Mouse (Mus musculus) embryonic facial prominence, embryonic 13.5 days (tissue): Measurements from ENCODE around the gene Tmem11. TPM values are rescaled to one million over a fixed set of nuclear protein-coding genes. Genes with fewer than 3 reads are reported as not detected.
"Not testable (repeated sequence)": the region's sequence is repeated elsewhere in the genome, so short reads cannot be mapped to it uniquely, and the experiment has no call there.

ENCODE experiments used
- ATAC-seq: fragments of 200-750 bp; cut with Nextera tagmentation; 2 replicates; pipeline ENCODE4 v1.8.0; 2017; ENCODE audit warnings: low read depth; ENCODE audit not compliant: insufficient number of reproducible peaks, insufficient read depth, low FRiP score, low TSS enrichment
- H3K27ac ChIP-seq: fragments of 300-500 bp; sonication (generic); 2 replicates; pipeline ENCODE4 v1.5.1; 2015; ENCODE audit warnings: moderate library complexity, mild to moderate bottlenecking, inconsistent platforms
- H3K27me3 ChIP-seq: fragments of 300-500 bp; sonication (generic); 2 replicates; pipeline ENCODE4 v1.6.1; 2015; ENCODE audit warnings: mild to moderate bottlenecking, inconsistent platforms
- H3K36me3 ChIP-seq: fragments of 300-500 bp; sonication (generic); 2 replicates; pipeline ENCODE4 v1.6.1; 2015; ENCODE audit warnings: mild to moderate bottlenecking, inconsistent platforms
- H3K4me1 ChIP-seq: fragments of 300-500 bp; sonication (generic); 2 replicates; pipeline ENCODE4 v1.6.1; 2015; ENCODE audit warnings: inconsistent platforms
- H3K4me2 ChIP-seq: fragments of 300-500 bp; sonication (generic); 2 replicates; pipeline ENCODE4 v1.6.1; 2015; ENCODE audit warnings: moderate library complexity, mild to moderate bottlenecking, inconsistent platforms
- H3K4me3 ChIP-seq: fragments of 300-500 bp; sonication (generic); 2 replicates; pipeline ENCODE4 v1.5.1; 2015; ENCODE audit warnings: mild to moderate bottlenecking, inconsistent platforms
- H3K9ac ChIP-seq: fragments of 300-500 bp; sonication (generic); 2 replicates; pipeline ENCODE4 v1.6.1; 2015; ENCODE audit warnings: mild to moderate bottlenecking, inconsistent platforms
- H3K9me3 ChIP-seq: fragments of 300-500 bp; sonication (generic); 2 replicates; pipeline ENCODE4 v1.6.1; 2016; ENCODE audit warnings: inconsistent platforms
- WGBS: fragments of 180-500 bp; shearing (Covaris S2); methylation state at CpG from one replicate; pipeline ENCODE4 v1.1.7; 2015; ENCODE audit warnings: mixed read lengths; 5-methylcytosine and 5-hydroxymethylcytosine counted together
- polyA plus RNA-seq: library from polyadenylated mRNA; unstranded; fragments of >200 nt; fragmentation: Nextera tagmentation; extraction: Ambion mirVana; gene quantifications from 2 replicates; pipeline ENCODE4 v1.2.1, GENCODE M21; 2015

Gene Tmem11
- polyA plus RNA-seq, 1 experiment from 2014 or later, result 61.9 TPM

DNA sequence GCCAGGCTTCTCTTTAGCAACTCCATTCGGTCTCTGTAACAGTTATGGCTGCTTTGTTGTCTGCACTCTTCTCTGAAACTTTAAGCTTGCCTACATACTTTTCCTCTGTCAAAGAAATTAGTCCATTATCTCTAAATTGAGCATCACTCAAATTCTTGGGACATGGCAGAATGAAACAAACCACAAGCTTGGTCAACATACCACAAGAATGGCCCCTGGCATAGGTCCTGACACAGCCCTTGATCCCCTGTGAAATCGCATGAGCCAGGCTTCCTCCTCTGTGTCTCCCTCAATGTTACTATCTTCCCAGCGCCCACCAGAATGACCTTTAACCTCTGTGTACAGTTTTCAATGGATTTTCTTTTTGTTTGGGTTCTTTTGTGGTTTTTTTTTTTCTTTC, 3.3 kb upstream of the Tmem11 start:
- H3K36me3 ChIP-seq, result no peaks in the 10 kb centered on the region
- peaks cover 12% of the 10 kb centered on the region for H3K4me1 ChIP-seq
- no peak overlapping the region for H3K4me3 ChIP-seq
- WGBS, result 72% methylated on average over 3 of the region's 3 CpGs
- H3K27ac ChIP-seq, result no peak overlapping the region
- H3K9me3 ChIP-seq, result no peaks in the 10 kb centered on the region
- no peak for ATAC-seq
- H3K4me2 ChIP-seq, result no peak overlapping the region
- no peak overlapping the region for H3K9ac ChIP-seq
- no peaks in the 10 kb centered on the region for H3K27me3 ChIP-seq

DNA sequence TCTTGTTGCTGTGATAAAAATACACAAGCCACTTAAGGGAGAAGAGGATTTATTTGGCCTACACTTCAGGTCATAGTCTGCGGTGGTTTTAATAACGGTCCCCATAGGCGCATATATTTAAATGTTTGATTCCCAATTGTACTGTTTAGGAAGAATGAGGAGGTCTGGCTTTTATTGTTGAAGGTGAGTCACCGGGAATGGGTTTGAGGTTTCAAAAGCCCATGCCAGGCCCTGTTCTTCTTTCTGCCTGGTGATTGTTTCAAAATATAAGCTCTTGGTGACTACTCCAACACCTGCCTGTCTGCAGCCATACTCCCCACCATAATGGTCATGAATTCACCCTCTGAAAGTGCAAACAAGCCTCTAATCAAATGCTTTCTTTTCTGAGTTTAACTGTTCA, 1.5 kb upstream of the Tmem11 start:
- no peak overlapping the region for H3K4me3 ChIP-seq
- no peak overlapping the region for H3K4me2 ChIP-seq
- H3K4me1 ChIP-seq, result peaks cover 30% of the 10 kb centered on the region
- WGBS, result 90% methylated on average over 4 of the region's 4 CpGs
- H3K27ac ChIP-seq, result no peak overlapping the region
- H3K9ac ChIP-seq, result no peak overlapping the region
- H3K27me3 ChIP-seq, result no peaks in the 10 kb centered on the region
- ATAC-seq, result no peak
- no peaks in the 10 kb centered on the region for H3K9me3 ChIP-seq
- H3K36me3 ChIP-seq, result no peaks in the 10 kb centered on the region

DNA sequence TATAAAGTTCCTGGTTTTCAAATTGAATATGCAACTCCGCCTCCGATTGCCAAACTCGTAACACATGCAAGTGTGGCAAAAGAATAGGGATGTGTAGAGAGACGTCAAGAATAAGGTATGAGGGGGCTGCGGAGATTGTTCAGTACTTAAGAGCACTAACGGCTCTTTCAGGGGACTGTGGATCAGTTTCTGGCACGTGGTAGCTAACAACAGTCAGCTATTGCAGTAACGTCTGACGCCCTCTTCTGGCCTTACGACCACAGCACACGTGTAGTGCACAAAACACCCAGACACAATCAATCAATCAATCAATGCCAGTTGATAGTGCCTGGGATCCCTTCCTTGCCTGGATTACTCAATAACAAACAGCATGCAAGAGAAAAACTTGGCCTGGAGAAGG, 351 bp upstream of the Tmem11 start:
- WGBS, result 2% methylated on average over 11 of the region's 11 CpGs
- Histone ChIP-seq H3K4me3 (peak overlapping the region; percentile 100), H3K4me1 (peaks cover 42% of the 10 kb centered on the region), H3K36me3 (peaks cover 5% of the 10 kb centered on the region; the same call in 1 of the 2 replicates), H3K9ac (peak overlapping the region; percentile 94), H3K4me2 (peak overlapping the region; percentile 72), H3K27me3 (no peaks in the 10 kb centered on the region), H3K9me3 (no peaks in the 10 kb centered on the region), H3K27ac (peak overlapping the region; percentile 97)
- ATAC-seq, result no peak

DNA sequence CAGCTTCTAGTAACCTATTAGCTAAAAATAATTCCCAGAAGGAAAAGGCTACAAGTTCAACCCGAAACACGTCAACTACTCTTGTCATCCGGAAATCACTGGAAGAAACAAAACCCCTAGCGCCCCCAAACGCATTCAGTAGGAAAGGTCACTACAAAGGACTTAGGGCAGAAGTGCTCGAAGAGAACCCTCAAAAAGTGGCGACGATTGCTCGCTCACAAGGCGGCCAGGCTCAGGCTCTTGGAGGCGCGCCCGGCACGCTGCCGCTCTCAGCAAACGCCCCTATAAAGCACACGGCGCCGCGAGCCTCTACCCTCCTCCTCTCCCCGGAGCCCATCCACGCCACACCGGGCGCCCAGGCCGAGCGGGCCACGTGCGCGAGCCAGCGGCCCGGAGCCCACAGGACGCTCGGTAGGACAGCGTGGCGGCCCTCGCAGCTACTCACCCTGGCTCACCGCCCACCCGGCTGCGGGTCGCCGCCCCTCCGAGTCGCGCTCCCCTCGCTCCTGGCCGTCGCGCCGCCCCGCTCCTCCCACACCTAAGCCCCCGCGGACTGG, 938 bp downstream of the Tmem11 start:
- H3K4me3 ChIP-seq, result peak overlapping the region; percentile 100
- under 1% methylated on average over 50 of the region's 52 CpGs for WGBS
- peak overlapping the region; percentile 72 for H3K4me2 ChIP-seq
- peaks cover 49% of the 10 kb centered on the region for H3K4me1 ChIP-seq
- no peaks in the 10 kb centered on the region for H3K27me3 ChIP-seq
- ATAC-seq, result peak; percentile 74
- peaks cover 8% of the 10 kb centered on the region; the same call in 1 of the 2 replicates for H3K36me3 ChIP-seq
- no peaks in the 10 kb centered on the region for H3K9me3 ChIP-seq
- peak overlapping the region; percentile 97 for H3K27ac ChIP-seq
- H3K9ac ChIP-seq, result peak overlapping the region; percentile 94

DNA sequence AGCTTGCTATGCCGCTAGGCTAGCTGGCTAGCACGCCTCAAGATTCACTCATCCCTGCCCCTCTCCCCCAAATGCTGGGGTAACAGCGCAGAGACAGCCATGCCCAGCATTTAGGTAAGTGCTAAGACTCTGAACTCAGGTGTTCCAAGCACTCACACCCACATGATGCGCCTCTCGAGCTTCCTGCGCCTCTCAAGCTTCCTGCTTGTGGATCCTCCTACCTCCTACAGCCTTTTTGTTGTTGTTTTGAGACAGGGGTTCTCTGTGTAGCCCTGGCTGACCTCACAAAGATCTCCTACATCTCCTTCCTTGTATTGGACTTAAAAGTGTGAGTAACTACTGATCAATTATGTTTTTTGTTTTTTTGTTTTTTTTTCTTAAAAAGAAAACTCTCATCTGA, 6.0 kb downstream of the Tmem11 start:
- no peak overlapping the region for H3K9ac ChIP-seq
- no peak overlapping the region for H3K4me3 ChIP-seq
- H3K4me2 ChIP-seq, result no peak overlapping the region
- no peaks in the 10 kb centered on the region for H3K9me3 ChIP-seq
- ATAC-seq, result no peak
- peaks cover 46% of the 10 kb centered on the region for H3K4me1 ChIP-seq
- no peak overlapping the region; the same call in none of the 2 replicates for H3K27ac ChIP-seq
- peaks cover 16% of the 10 kb centered on the region for H3K36me3 ChIP-seq
- 81% methylated on average over 6 of the region's 6 CpGs for WGBS
- H3K27me3 ChIP-seq, result no peaks in the 10 kb centered on the region

DNA sequence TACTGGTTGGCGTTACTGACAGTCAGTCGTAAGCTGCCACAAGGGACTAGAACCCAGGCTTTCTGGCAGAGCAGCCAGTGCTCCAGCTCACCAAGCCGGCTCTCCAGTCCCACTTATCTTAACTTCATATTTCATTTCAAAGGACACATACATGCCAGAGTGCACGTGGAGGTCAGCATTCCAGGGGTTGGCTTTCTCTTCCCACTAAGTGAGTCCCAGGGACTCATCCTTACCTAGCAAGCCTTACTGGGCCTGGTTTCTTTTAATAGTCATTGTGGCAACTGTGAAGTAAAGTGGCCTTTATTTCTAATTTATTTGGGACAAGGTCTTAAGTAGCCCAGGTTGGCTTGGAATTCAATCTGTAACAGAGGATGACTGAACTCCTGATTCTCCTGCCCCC, 7.7 kb downstream of the Tmem11 start:
- ATAC-seq, result no peak
- H3K4me1 ChIP-seq, result peaks cover 40% of the 10 kb centered on the region
- no peak overlapping the region for H3K9ac ChIP-seq
- H3K27ac ChIP-seq, result no peak overlapping the region
- H3K9me3 ChIP-seq, result no peaks in the 10 kb centered on the region
- no peaks in the 10 kb centered on the region for H3K27me3 ChIP-seq
- peaks cover 21% of the 10 kb centered on the region for H3K36me3 ChIP-seq
- no peak overlapping the region for H3K4me3 ChIP-seq
- WGBS, result 80% methylated on average over 4 of the region's 4 CpGs
- no peak overlapping the region for H3K4me2 ChIP-seq

DNA sequence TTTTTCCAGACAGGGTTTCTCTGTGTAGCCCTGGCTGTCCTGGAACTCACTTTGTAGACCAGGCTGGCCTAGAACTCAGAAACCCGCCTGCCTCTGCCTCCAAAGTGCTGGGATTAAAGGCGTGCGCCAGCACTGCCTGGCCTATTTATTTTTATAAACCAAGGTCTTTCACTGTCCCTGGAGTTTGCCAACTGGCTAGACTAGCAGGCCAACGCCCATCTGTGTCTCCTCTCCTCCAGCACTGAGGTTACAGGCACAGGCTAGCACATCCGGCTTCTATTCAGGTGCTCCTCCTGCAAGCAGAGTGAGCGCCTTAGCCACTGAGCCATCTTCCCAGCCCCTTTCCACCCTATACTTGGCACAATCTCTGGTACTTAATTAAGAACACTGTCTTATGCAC, 9.6 kb downstream of the Tmem11 start:
- not testable (repeated sequence) for ATAC-seq
- H3K4me1 ChIP-seq, result peaks cover 21% of the 10 kb centered on the region

DNA sequence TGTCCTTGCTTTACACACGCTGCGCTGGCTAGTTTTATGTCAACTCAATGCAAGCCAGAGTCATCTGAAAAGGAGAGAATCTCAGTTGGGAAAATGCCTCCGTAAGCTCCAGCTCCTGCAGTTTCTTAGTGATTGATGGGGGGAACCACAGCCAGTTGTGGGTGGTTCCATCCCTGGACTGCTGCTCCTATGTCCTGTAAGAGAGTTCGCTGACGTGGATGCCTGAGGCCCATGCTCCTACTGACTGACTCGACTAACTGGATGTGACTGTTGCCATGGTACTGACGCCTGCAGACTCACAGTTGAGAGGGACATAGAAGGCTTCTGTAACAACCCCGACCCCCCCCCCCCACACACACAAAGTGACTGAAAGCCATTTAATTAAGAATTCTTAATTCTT, 11.2 kb downstream of the Tmem11 start:
- Histone ChIP-seq H3K36me3 (peaks cover 36% of the 10 kb centered on the region), H3K27ac (no peak overlapping the region), H3K9me3 (no peaks in the 10 kb centered on the region), H3K4me3 (no peak overlapping the region), H3K4me2 (no peak overlapping the region), H3K9ac (no peak overlapping the region), H3K27me3 (no peaks in the 10 kb centered on the region), H3K4me1 (peaks cover 11% of the 10 kb centered on the region; the same call in 1 of the 2 replicates)
- no peak for ATAC-seq
- 68% methylated on average over 8 of the region's 8 CpGs for WGBS

More for the DNA sequence above, 9.6 kb downstream of the Tmem11 start:
- not testable (repeated sequence) for H3K9me3 ChIP-seq, H3K9ac ChIP-seq, H3K4me3 ChIP-seq, H3K4me2 ChIP-seq, H3K27me3 ChIP-seq, H3K27ac ChIP-seq
- peaks cover 25% of the 10 kb centered on the region for H3K36me3 ChIP-seq
- 97% methylated on average over 6 of the region's 6 CpGs for WGBS

DNA sequence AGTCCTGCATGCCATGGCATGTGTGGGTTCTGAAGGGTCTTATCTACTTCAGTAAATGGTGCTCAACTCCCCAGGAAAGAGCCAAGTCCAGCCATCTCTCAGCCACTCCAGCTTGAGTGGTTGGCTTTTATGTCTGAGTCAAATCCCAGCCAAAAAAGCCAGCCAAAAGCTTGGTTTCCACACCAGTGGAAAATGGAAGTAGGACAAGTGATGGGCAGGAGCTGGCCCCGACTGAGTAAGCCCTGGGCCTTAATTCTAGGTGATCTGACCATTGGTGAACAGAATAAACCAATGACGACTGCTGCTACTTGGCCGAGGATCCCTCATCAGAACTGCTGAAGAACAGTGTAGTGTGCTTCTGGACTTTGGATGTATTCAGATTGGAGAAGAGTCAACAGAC, 11.6 kb downstream of the Tmem11 start:
- ATAC-seq, result no peak
- Histone ChIP-seq H3K27me3 (no peaks in the 10 kb centered on the region), H3K4me2 (no peak overlapping the region), H3K27ac (no peak overlapping the region), H3K36me3 (peaks cover 36% of the 10 kb centered on the region), H3K4me3 (no peak overlapping the region), H3K4me1 (peaks cover 8% of the 10 kb centered on the region; the same call in 1 of the 2 replicates), H3K9ac (no peak overlapping the region), H3K9me3 (no peaks in the 10 kb centered on the region)
- 86% methylated on average over 3 of the region's 3 CpGs for WGBS

DNA sequence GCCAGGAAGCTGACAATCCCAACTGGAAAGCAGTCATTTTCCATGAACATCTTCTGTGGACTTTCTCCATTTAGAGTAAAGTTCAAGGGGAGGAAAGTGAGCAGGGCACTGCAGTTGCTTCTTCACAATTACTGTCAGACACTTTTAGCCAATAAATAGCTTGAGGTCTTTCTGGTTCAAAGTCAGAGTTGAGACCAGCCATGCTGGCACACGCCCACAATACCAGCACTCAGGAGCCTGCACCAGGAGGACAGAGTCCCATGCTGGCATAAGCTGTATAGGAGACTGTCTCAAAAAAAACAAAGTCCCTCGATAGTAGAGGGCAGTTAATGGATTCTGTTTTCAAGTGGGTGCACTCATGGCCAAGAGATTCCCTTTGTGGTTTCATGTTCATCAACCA, 13.1 kb downstream of the Tmem11 start:
- no peak for ATAC-seq
- H3K36me3 ChIP-seq, result peaks cover 47% of the 10 kb centered on the region

DNA sequence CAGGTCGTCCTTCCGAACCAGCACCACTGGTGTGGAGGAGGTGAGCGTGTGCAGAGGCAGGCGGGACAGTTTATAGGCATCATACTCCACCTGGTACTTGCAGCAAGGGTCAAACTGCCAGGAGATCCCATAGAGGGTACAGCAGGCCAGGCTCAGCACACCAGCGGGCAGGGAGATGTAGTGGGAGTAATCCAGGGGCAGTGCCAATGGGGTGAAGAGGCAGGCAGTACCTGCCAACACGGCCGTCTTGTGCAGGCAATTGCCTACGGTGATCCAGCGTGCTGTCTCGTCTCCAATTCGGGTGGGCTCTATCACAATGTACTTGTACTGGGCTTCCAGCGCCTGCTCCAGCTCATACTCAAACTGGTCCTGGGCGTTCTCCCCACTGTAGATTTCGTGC, 14.2 kb downstream of the Tmem11 start:
- Histone ChIP-seq H3K9me3 (no peaks in the 10 kb centered on the region), H3K4me3 (no peak overlapping the region), H3K9ac (no peak overlapping the region), H3K27ac (no peak overlapping the region), H3K36me3 (peaks cover 48% of the 10 kb centered on the region), H3K4me1 (peaks cover 8% of the 10 kb centered on the region; the same call in 1 of the 2 replicates), H3K27me3 (no peaks in the 10 kb centered on the region), H3K4me2 (no peak overlapping the region)
- WGBS, result 91% methylated on average over 14 of the region's 14 CpGs
- ATAC-seq, result no peak

More for the DNA sequence above, 13.1 kb downstream of the Tmem11 start:
- Histone ChIP-seq H3K4me2 (no peak overlapping the region), H3K4me1 (peaks cover 8% of the 10 kb centered on the region; the same call in 1 of the 2 replicates), H3K4me3 (no peak overlapping the region), H3K27ac (no peak overlapping the region), H3K9ac (no peak overlapping the region), H3K9me3 (no peaks in the 10 kb centered on the region), H3K27me3 (no peaks in the 10 kb centered on the region)
- WGBS, result 66% methylated on average over 2 of the region's 2 CpGs

DNA sequence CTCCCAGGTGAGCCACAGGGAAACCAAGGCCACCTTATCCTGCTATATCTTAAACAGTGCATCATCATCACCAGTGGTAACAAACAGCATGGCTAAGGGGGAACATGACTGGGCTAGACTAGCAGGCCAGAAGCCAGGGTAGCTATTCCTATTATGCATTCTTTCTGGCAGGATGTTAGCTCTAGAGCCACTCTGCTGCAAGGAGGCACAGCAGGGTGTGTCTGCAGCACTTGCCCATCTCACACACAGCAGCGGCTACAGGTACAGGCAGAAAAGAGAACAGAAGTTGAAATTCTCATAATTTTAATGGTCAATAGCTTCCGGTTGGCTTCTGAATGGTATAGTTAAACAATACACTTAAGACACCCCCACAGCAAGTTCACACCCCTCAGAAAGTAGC, 14.9 kb downstream of the Tmem11 start:
- Histone ChIP-seq H3K9ac (no peak overlapping the region), H3K9me3 (no peaks in the 10 kb centered on the region), H3K27ac (no peak overlapping the region), H3K36me3 (peaks cover 52% of the 10 kb centered on the region), H3K4me2 (no peak overlapping the region), H3K4me3 (no peak overlapping the region), H3K4me1 (peaks cover 8% of the 10 kb centered on the region; the same call in 1 of the 2 replicates), H3K27me3 (no peaks in the 10 kb centered on the region)
- ATAC-seq, result no peak
- 94% methylated on average over 2 of the region's 2 CpGs for WGBS
